Mouse (Mus musculus) CH12.LX (cell line): Measurements from ENCODE around the gene Timm13. TPM values are rescaled to one million over a fixed set of nuclear protein-coding genes. Genes with fewer than 3 reads are reported as not detected.

Source experiments
- DNase-seq: peaks from one replicate; pipeline ENCODE4 v3.0.0-alpha.2; 2013; ENCODE audit errors: extremely low read depth
- H3K27ac ChIP-seq: 2 replicates; pipeline ENCODE4 v1.5.1; 2012; ENCODE audit warnings: low read depth, mild to moderate bottlenecking, control low read depth, moderate library complexity; ENCODE audit not compliant: insufficient read depth
- H3K27me3 ChIP-seq: replicated peaks from 2 replicates; pipeline ENCODE3; 2012; ENCODE audit warnings: inconsistent platforms
- H3K36me3 ChIP-seq, 2 experiments: replicated peaks in 1 of 2; 2 replicates each; pipeline versions ENCODE3 to v1.6.1; 2012; ENCODE audit warnings: inconsistent platforms in 1 of 2, low read length in 1 of 2, mild to moderate bottlenecking in 1 of 2, mixed read lengths in 1 of 2, moderate library complexity in 1 of 2; ENCODE audit not compliant: control insufficient read depth in 1 of 2, insufficient read depth in 1 of 2
- H3K4me1 ChIP-seq, 2 experiments: 2 replicates each; pipeline ENCODE4 v1.6.1; 2012; ENCODE audit warnings: inconsistent platforms in 1 of 2, moderate library complexity in 1 of 2; ENCODE audit not compliant: insufficient read depth in 2 of 2, control insufficient read depth in 1 of 2
- H3K4me2 ChIP-seq: 2 replicates; pipeline ENCODE4 v1.6.1; 2012; ENCODE audit warnings: low read depth, mild to moderate bottlenecking, control low read depth; ENCODE audit not compliant: poor library complexity, insufficient read depth, severe bottlenecking
- H3K4me3 ChIP-seq, 3 experiments: fragments of 150-350 bp in 1 of 3; sonication (generic) in 1 of 3; replicated peaks in 1 of 3; 2 replicates each; pipeline versions ENCODE3 to v1.5.1; 2011 to 2012; ENCODE audit warnings: low read depth in 2 of 3, low read length in 2 of 3, mild to moderate bottlenecking in 2 of 3, moderate library complexity in 2 of 3, control low read depth in 1 of 3, improper control_type of control experiment in 1 of 3, inconsistent platforms in 1 of 3, mixed read lengths in 1 of 3; ENCODE audit not compliant: poor library complexity in 1 of 3
- H3K79me2 ChIP-seq: replicated peaks from 2 replicates; pipeline ENCODE4 v1.6.1; 2012; ENCODE audit warnings: mild to moderate bottlenecking, moderate library complexity; ENCODE audit not compliant: control insufficient read depth, poor library complexity, insufficient read depth, severe bottlenecking; ENCODE audit errors: extremely low read depth
- H3K9ac ChIP-seq: 2 replicates; pipeline ENCODE4 v1.6.1; 2012; ENCODE audit warnings: low read depth, mild to moderate bottlenecking, control low read depth, moderate library complexity; ENCODE audit not compliant: insufficient read depth
- H3K9me3 ChIP-seq: replicated peaks from 2 replicates; pipeline ENCODE3; 2012; ENCODE audit warnings: low read length, inconsistent platforms, mixed read lengths
- BHLHE40 ChIP-seq: IDR thresholded peaks from 2 replicates; pipeline ENCODE4 v1.6.1; 2011; ENCODE audit warnings: mild to moderate bottlenecking, low read depth, low read length, improper control_type of control experiment
- ELF1 ChIP-seq: IDR thresholded peaks from 2 replicates; pipeline ENCODE4 v1.6.1; 2014; ENCODE audit warnings: low read depth, mild to moderate bottlenecking, inconsistent platforms, low read length, improper control_type of control experiment
- EP300 ChIP-seq: IDR thresholded peaks from 2 replicates; pipeline ENCODE4 v1.6.1; 2011; ENCODE audit warnings: low read length, improper control_type of control experiment
- HCFC1 ChIP-seq: IDR thresholded peaks from 2 replicates; pipeline ENCODE4 v1.6.1; 2012; ENCODE audit warnings: low read depth, mild to moderate bottlenecking, inconsistent platforms, low read length, improper control_type of control experiment
- JUN ChIP-seq: IDR thresholded peaks from 2 replicates; pipeline ENCODE4 v1.6.1; 2011; ENCODE audit warnings: low read depth, mild to moderate bottlenecking, low read length, improper control_type of control experiment, moderate library complexity; ENCODE audit not compliant: insufficient read depth
- JUND ChIP-seq: conservative IDR thresholded peaks from 2 replicates; pipeline ENCODE4 v1.6.1; 2011; ENCODE audit warnings: low read depth, low read length, improper control_type of control experiment
- KAT2A ChIP-seq: IDR thresholded peaks from 2 replicates; pipeline ENCODE4 v1.6.1; 2012; ENCODE audit warnings: low read length, improper control_type of control experiment, inconsistent platforms; ENCODE audit not compliant: insufficient replicate concordance
- MAX ChIP-seq: IDR thresholded peaks from 2 replicates; pipeline ENCODE4 v1.6.1; 2011; ENCODE audit warnings: low read length, improper control_type of control experiment
- MAZ ChIP-seq: IDR thresholded peaks from 2 replicates; pipeline ENCODE4 v1.6.1; 2012; ENCODE audit warnings: low read depth, mild to moderate bottlenecking, inconsistent platforms, low read length, improper control_type of control experiment, moderate library complexity
- MXI1 ChIP-seq: IDR thresholded peaks from 2 replicates; pipeline ENCODE4 v1.6.1; 2011; ENCODE audit warnings: mild to moderate bottlenecking, low read depth, low read length, improper control_type of control experiment
- MYC ChIP-seq: IDR thresholded peaks from 2 replicates; pipeline ENCODE4 v1.6.1; 2011; ENCODE audit warnings: low read depth, mild to moderate bottlenecking, improper control_type of control experiment, low read length
- NELFE ChIP-seq: IDR thresholded peaks from 2 replicates; pipeline ENCODE4 v1.6.1; 2011; ENCODE audit warnings: low read depth, low read length, improper control_type of control experiment
- POLR2A ChIP-seq: IDR thresholded peaks from 2 replicates; pipeline ENCODE4 v1.6.1; 2011; ENCODE audit warnings: low read depth, mild to moderate bottlenecking, improper control_type of control experiment, low read length
- POLR2AphosphoS2 ChIP-seq: IDR thresholded peaks from 2 replicates; pipeline ENCODE4 v1.6.1; 2011; ENCODE audit warnings: low read depth, low read length, improper control_type of control experiment
- RAD21 ChIP-seq: IDR thresholded peaks from 2 replicates; pipeline ENCODE4 v1.6.1; 2011; ENCODE audit warnings: low read depth, mild to moderate bottlenecking, low read length, improper control_type of control experiment, moderate library complexity
- RCOR1 ChIP-seq: conservative IDR thresholded peaks from 2 replicates; pipeline ENCODE4 v1.6.1; 2012; ENCODE audit warnings: low read depth, mild to moderate bottlenecking, inconsistent platforms, low read length, improper control_type of control experiment
- SMC3 ChIP-seq: IDR thresholded peaks from 2 replicates; pipeline ENCODE4 v1.6.1; 2011; ENCODE audit warnings: low read depth, low read length, improper control_type of control experiment
- ZNF384 ChIP-seq: IDR thresholded peaks from 2 replicates; pipeline ENCODE4 v1.6.1; 2012; ENCODE audit warnings: low read depth, low read length, improper control_type of control experiment, inconsistent platforms
- dilution Hi-C: fragments of 300-500 bp; cut with MboI; formaldehyde crosslinking; loops from 2 replicates; pipeline ENCODE4 v1.14.3; 2020; ENCODE audit warnings: low sequenced_read_pairs; ENCODE audit not compliant: extremely low pct_unique_long_range_greater_than_20kb, extremely low pct_ligation_motif_present
- in situ Hi-C: fragments of 300-500 bp; cut with MboI; formaldehyde crosslinking; loops from 3 replicates; pipeline ENCODE4 v1.14.3; 2019; ENCODE audit warnings: low sequenced_read_pairs, low pct_ligation_motif_present, low pct_unique_long_range_greater_than_20kb, mixed read lengths
- polyA plus RNA-seq: library from polyadenylated mRNA; unstranded; fragments of >175 nt; gene quantifications from 2 replicates; pipeline ENCODE4 v1.2.1, GENCODE M21; 2012; ENCODE audit warnings: low read depth; ENCODE audit not compliant: insufficient read length
- total RNA-seq, 2 experiments: library from RNA; depleted of rRNA; stranded (reverse); fragments of 300-350 nt in 1 of 2; fragments of >200 nt in 1 of 2; gene quantifications; 2 replicates each; pipeline ENCODE4 v1.2.3; 2012 to 2014

Timm13 gene
- total and polyA plus RNA-seq, 3 experiments: 137 to 292 (median 279) TPM

DNA sequence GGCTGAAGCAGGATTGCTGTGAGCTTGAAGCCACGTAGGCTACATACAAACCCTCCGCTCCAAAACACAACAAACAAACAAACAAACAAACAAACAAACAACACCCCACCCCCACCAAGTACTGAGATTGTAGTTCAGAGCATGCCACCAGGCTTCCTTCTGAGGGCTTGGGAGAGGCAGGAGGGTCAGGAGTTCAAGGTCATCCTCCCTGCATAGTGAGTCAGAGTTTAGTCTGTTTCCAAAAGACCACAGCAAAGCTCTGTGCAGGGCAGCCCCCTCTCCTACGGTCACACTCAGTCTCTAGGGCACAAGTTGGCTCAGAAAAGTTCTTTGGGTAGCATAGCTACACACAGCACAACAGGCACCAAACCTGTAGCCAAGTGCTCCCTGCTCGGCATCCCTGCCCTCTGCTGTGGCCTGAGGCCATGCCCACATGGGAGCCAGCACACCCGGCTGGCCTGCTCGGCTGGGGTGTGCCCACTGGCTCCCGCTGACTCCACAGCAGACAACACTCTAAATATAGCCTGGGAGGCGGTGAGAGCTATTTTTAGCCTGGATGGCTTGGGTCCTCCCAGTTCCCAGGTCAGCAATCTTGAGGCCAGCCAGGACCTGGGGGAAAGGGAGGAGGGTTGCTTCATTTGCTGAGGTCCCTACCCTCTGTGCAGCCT is 39.7 kb upstream of the Timm13 start:
- H3K4me3 ChIP-seq: no peak overlapping the region
- no peak for TF ChIP-seq RAD21
- no peak for TF ChIP-seq HCFC1
- no peak for TF ChIP-seq JUN
- no peak for TF ChIP-seq MXI1
- no peak for TF ChIP-seq POLR2AphosphoS2
- TF ChIP-seq KAT2A: no peak
- TF ChIP-seq MYC: no peak
- no peak for TF ChIP-seq EP300
- TF ChIP-seq MAZ: no peak
- no peak for TF ChIP-seq POLR2A
- no peak for TF ChIP-seq NELFE
- TF ChIP-seq MAX: no peak
- no peak for TF ChIP-seq ZNF384
- no peak for TF ChIP-seq SMC3
- in situ Hi-C loops (no loop called here), dilution Hi-C loops (no loop called here)
- H3K36me3 ChIP-seq: no peaks in the 10 kb centered on the region
- no peak overlapping the region for H3K9ac ChIP-seq
- no peak overlapping the region for H3K27ac ChIP-seq
- H3K9me3 ChIP-seq: no peaks in the 10 kb centered on the region
- H3K4me1 ChIP-seq: peaks cover 42 to 77% of the 10 kb centered on the region in 2 experiments
- DNase-seq: no peak
- no peak overlapping the region for H3K4me2 ChIP-seq
- no peaks in the 10 kb centered on the region for H3K79me2 ChIP-seq
- peaks cover 67% of the 10 kb centered on the region for H3K27me3 ChIP-seq

DNA sequence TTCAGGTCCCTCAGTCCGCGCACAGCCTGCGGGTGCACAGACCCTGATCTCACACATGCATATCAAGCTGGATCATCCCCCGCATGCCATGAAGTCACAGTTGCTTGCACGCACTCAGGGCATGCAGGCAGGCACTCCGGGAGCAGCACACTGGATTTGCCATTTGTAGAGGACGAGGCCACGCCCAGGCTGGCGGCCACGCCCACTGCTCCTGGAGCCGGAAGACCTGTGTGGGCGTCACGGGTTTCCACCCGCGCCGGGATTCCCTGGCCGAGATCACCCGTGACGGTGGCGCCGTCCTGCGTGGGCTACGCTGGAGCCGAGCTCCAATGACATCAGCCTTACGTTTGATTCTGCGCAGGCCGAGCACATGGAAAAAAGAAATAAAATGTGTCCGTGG is 38.9 kb upstream of the Timm13 start:
- Histone ChIP-seq H3K36me3 (no peaks in the 10 kb centered on the region), H3K9me3 (no peaks in the 10 kb centered on the region), H3K9ac (no peak overlapping the region), H3K4me1 (peaks cover 44 to 85% of the 10 kb centered on the region in 2 experiments), H3K27ac (no peak overlapping the region), H3K27me3 (peaks cover 64% of the 10 kb centered on the region), H3K4me3 (peak overlapping the region in 1 of 3 experiments; percentile 14), H3K4me2 (no peak overlapping the region), H3K79me2 (no peaks in the 10 kb centered on the region)
- TF ChIP-seq JUND (no peak), RCOR1 (no peak), BHLHE40 (peak; percentile 27; the same call in 1 of the 2 replicates), ELF1 (peak; percentile 37; the same call in 1 of the 2 replicates), EP300 (no peak)
- dilution Hi-C loops (no loop called here), in situ Hi-C loops (no loop called here)
- DNase-seq: no peak
